Mouse (Mus musculus) hindbrain, postnatal 0 days (tissue): Measurements from ENCODE around the gene Gm10842. TPM values are rescaled to one million over a fixed set of nuclear protein-coding genes. Genes with fewer than 3 reads are reported as not detected.
"Not testable (repeated sequence)": the region's sequence is repeated elsewhere in the genome, so short reads cannot be mapped to it uniquely, and the experiment has no call there.

Source experiments
- ATAC-seq: fragments of 200-750 bp; cut with Nextera tagmentation; 2 replicates; pipeline ENCODE4 v1.8.0; 2017; ENCODE audit warnings: mild to moderate bottlenecking, moderate TSS enrichment, moderate library complexity
- DNase-seq: peaks from one replicate; pipeline ENCODE4 v3.0.0-alpha.2; 2015; ENCODE audit warnings: low spot score
- H3K27ac ChIP-seq: fragments of 300-500 bp; sonication (generic); 2 replicates; pipeline ENCODE4 v1.5.1; 2014; ENCODE audit warnings: mild to moderate bottlenecking
- H3K27me3 ChIP-seq: fragments of 300-500 bp; sonication (generic); 2 replicates; pipeline ENCODE4 v1.6.1; 2014; ENCODE audit warnings: low read length, mixed read lengths; ENCODE audit not compliant: insufficient read depth
- H3K36me3 ChIP-seq: fragments of 300-500 bp; sonication (generic); 2 replicates; pipeline ENCODE4 v1.6.1; 2014; ENCODE audit warnings: low read length, mixed read lengths; ENCODE audit not compliant: insufficient read depth
- H3K4me1 ChIP-seq: fragments of 300-500 bp; sonication (generic); 2 replicates; pipeline ENCODE4 v1.6.1; 2014; ENCODE audit warnings: antibody characterized with exemption, low read length, mixed read lengths; ENCODE audit not compliant: insufficient read depth
- H3K4me2 ChIP-seq: fragments of 300-500 bp; sonication (generic); 2 replicates; pipeline ENCODE4 v1.6.1; 2014; ENCODE audit warnings: low read depth, mild to moderate bottlenecking, low read length, moderate library complexity, mixed read lengths
- H3K4me3 ChIP-seq: fragments of 300-500 bp; sonication (generic); 2 replicates; pipeline ENCODE4 v1.5.1; 2014; ENCODE audit warnings: low read length
- H3K9ac ChIP-seq: fragments of 300-500 bp; sonication (generic); replicated peaks from 2 replicates; pipeline ENCODE4 v1.6.1; 2014; ENCODE audit warnings: mild to moderate bottlenecking, low read length, moderate library complexity, mixed read lengths
- H3K9me3 ChIP-seq: fragments of 300-500 bp; sonication (generic); 2 replicates; pipeline ENCODE4 v1.6.1; 2016; ENCODE audit warnings: low read length, mixed read lengths
- CTCF ChIP-seq: IDR thresholded peaks from 2 replicates; pipeline ENCODE4 v1.5.1; 2016; ENCODE audit warnings: antibody characterized with exemption, control low read depth, low read depth
- WGBS: fragments of 180-500 bp; shearing (Covaris S2); extraction: QIAGEN DNeasy Blood & Tissue Kit; methylation state at CpG from one replicate; pipeline ENCODE4 v1.1.7; 2014; 5-methylcytosine and 5-hydroxymethylcytosine counted together
- polyA plus RNA-seq: library from polyadenylated mRNA; unstranded; fragments of >200 nt; fragmentation: Nextera tagmentation; extraction: Ambion mirVana; gene quantifications from 2 replicates; pipeline ENCODE4 v1.2.1, GENCODE M21; 2015
- total RNA-seq: library from RNA; depleted of rRNA; stranded (reverse); fragments of >200 nt; gene quantifications from 2 replicates; pipeline ENCODE4 v1.2.3, GENCODE M21; 2014; rRNA removed

Gm10842 gene
- total RNA-seq, result not detected in 2 replicates
- not detected in 2 replicates for polyA plus RNA-seq

GRCm38 (mm10) chr11:105146593-105146992, at the start of gene Gm10842:
Gm10842 (plus strand) TSS chr11:105146893.
- no peak within 1 kb of the TSS for H3K4me3 ChIP-seq
- no peak within 1 kb of the TSS for H3K4me2 ChIP-seq
- 63% methylated on average over 3 of the region's 3 CpGs for WGBS
- H3K4me1 ChIP-seq, result no peaks in the 10 kb centered on the region
- no peak for TF ChIP-seq CTCF
- ATAC-seq (no peak), DNase-seq (no peak)
- no peak within 1 kb of the TSS for H3K9ac ChIP-seq
- no peaks in the 10 kb centered on the region for H3K36me3 ChIP-seq
- H3K9me3 ChIP-seq, result no peaks in the 10 kb centered on the region
- no peak within 1 kb of the TSS for H3K27ac ChIP-seq
- H3K27me3 ChIP-seq, result no peaks in the 10 kb centered on the region

DNA sequence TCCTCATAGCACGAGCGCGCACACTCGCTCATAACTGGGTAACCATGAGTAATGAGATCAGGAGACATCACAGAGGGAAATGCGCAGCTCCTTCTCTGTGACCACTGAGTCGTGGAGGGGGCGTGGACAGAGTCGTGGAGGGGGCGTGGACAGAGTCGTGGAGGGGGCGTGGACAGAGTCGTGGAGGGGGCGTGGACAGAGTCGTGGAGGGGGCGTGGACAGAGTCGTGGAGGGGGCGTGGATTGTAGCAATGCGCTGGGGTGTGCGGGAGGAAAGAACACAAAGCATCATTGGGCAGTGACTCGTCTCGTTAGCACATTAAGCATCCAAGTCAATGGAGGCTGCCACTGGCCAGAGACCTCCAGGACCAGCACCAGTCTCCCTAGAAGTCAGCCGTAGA, 34.2 kb upstream of the Gm10842 start:
- H3K27ac ChIP-seq, H3K4me1 ChIP-seq, H3K27me3 ChIP-seq, H3K4me3 ChIP-seq, H3K9me3 ChIP-seq, H3K4me2 ChIP-seq, H3K36me3 ChIP-seq, ATAC-seq, H3K9ac ChIP-seq, DNase-seq: not testable (repeated sequence)
- 76% methylated on average over 21 of the region's 22 CpGs for WGBS

- Histone ChIP-seq H3K4me3 (no peak overlapping the region), H3K4me2 (no peak overlapping the region), H3K9me3 (no peaks in the 10 kb centered on the region), H3K9ac (no peak overlapping the region), H3K27ac (no peak overlapping the region), H3K4me1 (no peaks in the 10 kb centered on the region), H3K36me3 (no peaks in the 10 kb centered on the region), H3K27me3 (no peaks in the 10 kb centered on the region)
- TF ChIP-seq CTCF, result no peak
- DNase-seq (no peak), ATAC-seq (no peak)
- WGBS, result 90% methylated on average over 7 of the region's 7 CpGs
Observed at GRCm38 (mm10) chr11:105117814-105118213, 28.9 kb upstream of the Gm10842 start.

DNA sequence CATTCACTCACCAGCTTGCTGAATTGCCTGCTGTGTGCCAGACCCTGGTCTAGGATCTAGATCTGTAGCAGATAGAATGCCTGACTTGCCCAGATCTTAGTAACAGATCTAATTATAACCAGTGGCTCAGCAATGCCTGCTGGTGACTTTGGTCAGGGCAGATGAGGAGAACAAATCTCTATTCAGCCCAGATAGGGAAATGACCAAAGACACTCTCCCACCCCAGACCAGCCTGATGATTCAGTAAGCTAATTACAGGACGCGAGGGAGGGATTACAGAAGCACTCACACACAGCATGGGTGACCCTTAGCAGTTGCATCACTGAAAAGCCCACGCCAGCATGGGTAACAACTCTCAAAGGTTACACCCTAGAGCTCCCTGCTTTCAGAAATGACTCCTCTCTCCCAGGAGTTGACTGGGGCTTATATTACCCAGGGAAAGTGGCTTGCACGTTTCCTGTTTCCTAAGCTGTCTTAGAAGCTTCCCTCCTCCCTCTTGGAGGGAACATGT, 26.1 kb upstream of the Gm10842 start:
- DNase-seq, result no peak
- Histone ChIP-seq H3K9ac (no peak overlapping the region), H3K9me3 (no peaks in the 10 kb centered on the region), H3K36me3 (no peaks in the 10 kb centered on the region), H3K4me2 (no peak overlapping the region), H3K27ac (no peak overlapping the region), H3K4me3 (no peak overlapping the region), H3K27me3 (no peaks in the 10 kb centered on the region), H3K4me1 (no peaks in the 10 kb centered on the region)
- no peak for TF ChIP-seq CTCF
- 44% methylated on average over 4 of the region's 4 CpGs for WGBS
- no peak for ATAC-seq

DNA sequence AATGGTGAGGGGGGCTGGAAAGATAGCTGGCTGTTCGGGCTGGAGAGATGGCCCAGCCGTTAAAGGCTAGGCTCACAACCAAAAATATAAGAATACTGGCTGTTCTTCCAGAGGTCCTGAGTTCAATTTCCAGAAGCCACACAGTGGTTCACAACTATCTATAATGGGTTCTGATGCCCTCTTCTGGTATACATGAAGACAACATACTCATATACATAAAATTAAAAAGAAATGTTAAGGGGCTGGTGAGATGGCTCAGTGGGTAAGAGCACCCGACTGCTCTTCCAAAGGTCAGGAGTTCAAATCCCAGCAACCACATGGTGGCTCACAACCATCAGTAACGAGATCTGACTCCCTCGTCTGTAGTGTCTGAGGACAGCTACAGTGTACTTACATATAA, 24.9 kb upstream of the Gm10842 start:
- not testable (repeated sequence) for H3K9me3 ChIP-seq, H3K27me3 ChIP-seq, H3K27ac ChIP-seq, H3K9ac ChIP-seq, H3K4me1 ChIP-seq, DNase-seq, H3K36me3 ChIP-seq, ATAC-seq, H3K4me2 ChIP-seq, H3K4me3 ChIP-seq
- 80% methylated on average over 5 of the region's 5 CpGs for WGBS

DNA sequence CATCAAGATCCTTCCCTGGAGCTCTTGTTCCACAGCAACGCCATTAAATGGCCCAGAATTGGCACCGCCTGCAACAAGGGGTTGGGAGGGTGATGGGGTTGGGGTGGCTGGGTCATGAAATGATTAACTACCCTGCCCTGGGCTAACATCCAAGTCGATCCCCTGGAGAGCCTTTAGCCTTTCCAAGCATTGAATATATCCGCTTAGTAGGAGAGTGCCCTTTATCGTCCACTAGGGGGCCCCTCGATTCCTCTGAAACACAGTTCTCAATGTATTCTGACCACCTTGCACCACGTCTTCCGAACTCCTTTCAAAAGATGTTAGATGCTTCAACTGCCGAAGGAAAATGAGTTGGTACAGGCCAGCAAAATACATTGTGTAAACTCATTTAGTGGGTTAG, 22.7 kb upstream of the Gm10842 start:
- Histone ChIP-seq H3K9me3 (no peaks in the 10 kb centered on the region), H3K27me3 (no peaks in the 10 kb centered on the region), H3K27ac (no peak overlapping the region), H3K4me2 (no peak overlapping the region), H3K4me1 (peaks cover 12% of the 10 kb centered on the region), H3K9ac (no peak overlapping the region), H3K36me3 (no peaks in the 10 kb centered on the region), H3K4me3 (no peak overlapping the region)
- DNase-seq, result peak; percentile 80
- WGBS, result 8% methylated on average over 9 of the region's 9 CpGs
- ATAC-seq, result no peak
- peak; percentile 75 for TF ChIP-seq CTCF

- ATAC-seq, result peak; percentile 94
- WGBS, result 1% methylated on average over 27 of the region's 38 CpGs
- TF ChIP-seq CTCF, result peak; percentile 83
- H3K27me3 ChIP-seq, result no peaks in the 10 kb centered on the region
- peak within 1 kb of the TSS; percentile 98 for H3K4me3 ChIP-seq
- peak; percentile 95 for DNase-seq
- no peaks in the 10 kb centered on the region for H3K9me3 ChIP-seq
- H3K27ac ChIP-seq, result peak within 1 kb of the TSS; percentile 77
- peaks cover 12% of the 10 kb centered on the region for H3K4me1 ChIP-seq
- H3K9ac ChIP-seq, result peak within 1 kb of the TSS; percentile 72
- H3K36me3 ChIP-seq, result peaks cover 6% of the 10 kb centered on the region; the same call in 1 of the 2 replicates
- H3K4me2 ChIP-seq, result peak within 1 kb of the TSS; percentile 95
Observed at GRCm38 (mm10) chr11:105125735-105126519, 20.8 kb upstream of the Gm10842 start, which contains the start of gene Mettl2. Mettl2 (plus strand) TSS chr11:105126425.
